ENCODE assay signal across 31 mouse cellular contexts in the genomic region with DNA sequence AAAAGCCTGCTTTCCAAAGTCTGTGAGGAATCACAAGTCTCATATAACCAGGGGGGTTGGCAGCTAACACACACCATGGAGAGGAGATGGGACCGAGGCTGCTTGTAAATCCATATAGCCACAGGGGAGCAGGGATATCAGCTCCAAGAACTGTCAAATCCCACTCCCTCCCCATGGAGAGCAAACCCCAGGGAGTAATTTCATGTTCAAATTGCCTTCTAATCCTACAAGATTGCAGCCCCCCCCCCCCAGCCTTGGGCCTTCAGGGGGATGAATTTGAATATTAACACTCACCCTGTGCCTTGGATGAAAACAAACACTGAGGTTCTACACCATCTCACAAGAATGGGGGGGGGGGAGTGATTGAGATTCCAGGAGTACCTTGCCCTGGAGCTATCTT.
DNase-seq lines count a peak whose midpoint lies in the region; ATAC-seq and TF ChIP-seq lines count a peak whose summit lies in the region.
"Had no signal": no experiment of that assay in that cellular context is flagged by ENCODE, and none has a peak within 500 bp of the region (broad histone marks: within the 10 kb centered on the region; RNA-seq: fewer than 3 reads in every experiment).

No protein-coding gene starts in this region.

- no peaks in the 10 kb centered on the region for H3K27me3 ChIP-seq in hindbrain, embryonic 10.5 days (ENCODE audit: insufficient read depth, poor library complexity, severe bottlenecking)
- no peaks in the 10 kb centered on the region for H3K27me3 ChIP-seq in hindbrain, postnatal 0 days (ENCODE audit: insufficient read depth, low read length)
- no peaks in the 10 kb centered on the region for H3K27me3 ChIP-seq in neural tube, embryonic 12.5 days (replicated peaks)
- no peaks in the 10 kb centered on the region for H3K27me3 ChIP-seq in midbrain, embryonic 14.5 days (ENCODE audit: control insufficient read depth, insufficient read depth, low read length)

- no peak for TF ChIP-seq CTCF in hindbrain, postnatal 0 days (IDR thresholded peaks at IDR 0.05; ENCODE audit: low read depth)

- no peaks in the 10 kb centered on the region for H3K9me3 ChIP-seq in hindbrain, embryonic 10.5 days
- H3K9me3 ChIP-seq in hindbrain, postnatal 0 days (ENCODE audit: low read length), result no peaks in the 10 kb centered on the region
- H3K9me3 ChIP-seq in neural tube, embryonic 12.5 days, result no peaks in the 10 kb centered on the region
- no peaks in the 10 kb centered on the region for H3K9me3 ChIP-seq in midbrain, embryonic 14.5 days (ENCODE audit: control insufficient read depth, low read length)

- peak overlapping the region; percentile 43; the same call in 1 of the 2 replicates for H3K27ac ChIP-seq in hindbrain, embryonic 10.5 days
- no peak overlapping the region for H3K27ac ChIP-seq in hindbrain, postnatal 0 days
- H3K27ac ChIP-seq in neural tube, embryonic 12.5 days, result 0 out of 2 replicates have a peak overlapping the region, but pooled peaks have one; percentile 32
- 0 out of 2 replicates have a peak overlapping the region, but pooled peaks have one; percentile 60 for H3K27ac ChIP-seq in midbrain, embryonic 14.5 days (replicated peaks; ENCODE audit: low read depth, low read length)
- H3K27ac ChIP-seq: kidney, postnatal 0 days; liver, embryonic 14.5 days; macrophage; stomach, postnatal 0 days had no signal

- 34% methylated on average over 1 of the region's 1 CpGs for WGBS in hindbrain, embryonic 10.5 days
- WGBS in hindbrain, postnatal 0 days, result 22% methylated on average over 1 of the region's 1 CpGs
- WGBS in neural tube, embryonic 12.5 days, result 3% methylated on average over 1 of the region's 1 CpGs
- 5% methylated on average over 1 of the region's 1 CpGs for WGBS in midbrain, embryonic 14.5 days

- no peak for ATAC-seq in hindbrain, postnatal 0 days
- ATAC-seq in neural tube, embryonic 12.5 days (ENCODE audit: low FRiP score, low read depth), result no peak
- ATAC-seq in midbrain, embryonic 14.5 days (ENCODE audit: low FRiP score, low TSS enrichment), result no peak
- ATAC-seq: CD4-positive, CD25-positive, alpha-beta regulatory T cell, adult 4 months; forebrain, postnatal 0 days; intestine, embryonic 16.5 days had no signal

- H3K4me2 ChIP-seq in hindbrain, postnatal 0 days (ENCODE audit: low read depth, low read length), result no peak overlapping the region
- no peak overlapping the region for H3K4me2 ChIP-seq in neural tube, embryonic 12.5 days (replicated peaks)
- no peak overlapping the region for H3K4me2 ChIP-seq in midbrain, embryonic 14.5 days (ENCODE audit: low read length)

- no peak for DNase-seq in hindbrain, embryonic 10.5 days (ENCODE audit: low spot score)
- DNase-seq in hindbrain, postnatal 0 days (ENCODE audit: low spot score), result no peak
- no peak for DNase-seq in neural tube, embryonic 10.5 days (ENCODE audit: extremely low spot score, low spot score)
- peak; percentile 66 for DNase-seq in midbrain, embryonic 14.5 days
- DNase-seq in T-cell, adult 2 months (ENCODE audit: low spot score), result no peak
- no peak for DNase-seq in layer of hippocampus, adult 11-12 months (ENCODE audit: low spot score)
- DNase-seq: adrenal gland, adult 2 months; adrenal gland, postnatal 36 days; cerebellum, adult 2 months; cerebellum, postnatal 14 days; forebrain, postnatal 0 days; gastrocnemius, postnatal 10 days; heart, postnatal 14 days; kidney, adult 8-10 months; kidney, postnatal 4 days; layer of hippocampus, adult 9-11 months; liver; lung, adult 2 months; lung, postnatal 10 days; right cerebral cortex, adult 18-20 months; spleen, adult 18-20 months; thymus, adult 18-20 months; thymus, postnatal 25 days had no signal

- peaks cover 14% of the 10 kb centered on the region; the same call in 1 of the 2 replicates for H3K36me3 ChIP-seq in hindbrain, embryonic 10.5 days
- H3K36me3 ChIP-seq in hindbrain, postnatal 0 days (ENCODE audit: insufficient read depth, low read length), result no peaks in the 10 kb centered on the region
- H3K36me3 ChIP-seq in neural tube, embryonic 12.5 days, result no peaks in the 10 kb centered on the region
- no peaks in the 10 kb centered on the region for H3K36me3 ChIP-seq in midbrain, embryonic 14.5 days (ENCODE audit: control insufficient read depth, insufficient read depth, low read length)

- peaks cover 77% of the 10 kb centered on the region for H3K4me1 ChIP-seq in hindbrain, embryonic 10.5 days (replicated peaks)
- H3K4me1 ChIP-seq in hindbrain, postnatal 0 days (ENCODE audit: insufficient read depth, low read length), result no peaks in the 10 kb centered on the region
- peaks cover 64% of the 10 kb centered on the region for H3K4me1 ChIP-seq in neural tube, embryonic 12.5 days
- peaks cover 41% of the 10 kb centered on the region for H3K4me1 ChIP-seq in midbrain, embryonic 14.5 days (ENCODE audit: control insufficient read depth, insufficient read depth, low read length)

- no peak overlapping the region for H3K9ac ChIP-seq in hindbrain, postnatal 0 days (replicated peaks; ENCODE audit: low read length)
- H3K9ac ChIP-seq in neural tube, embryonic 12.5 days, result no peak overlapping the region
- no peak overlapping the region for H3K9ac ChIP-seq in midbrain, embryonic 14.5 days (replicated peaks; ENCODE audit: low read length)
- H3K9ac ChIP-seq: forebrain, postnatal 0 days; liver, embryonic 14.5 days had no signal

- no peak overlapping the region for H3K4me3 ChIP-seq in hindbrain, embryonic 10.5 days
- H3K4me3 ChIP-seq in hindbrain, postnatal 0 days (ENCODE audit: low read length), result no peak overlapping the region
- no peak overlapping the region for H3K4me3 ChIP-seq in neural tube, embryonic 12.5 days
- H3K4me3 ChIP-seq in midbrain, embryonic 14.5 days (replicated peaks; ENCODE audit: low read depth, low read length), result no peak overlapping the region
- H3K4me3 ChIP-seq: myocyte had no signal
